Mouse (Mus musculus): ENCODE results near the gene Trim60. TPM values are rescaled to one million over a fixed set of nuclear protein-coding genes. Genes with fewer than 3 reads are reported as not detected.

The Trim60 gene
- polyA plus RNA-seq (2012; rRNA removed), result not detected in 2 replicates
- polyA plus RNA-seq (2014; fragmentation: Nextera tagmentation; extraction: Ambion mirVana), result not detected in 2 replicates

DNA sequence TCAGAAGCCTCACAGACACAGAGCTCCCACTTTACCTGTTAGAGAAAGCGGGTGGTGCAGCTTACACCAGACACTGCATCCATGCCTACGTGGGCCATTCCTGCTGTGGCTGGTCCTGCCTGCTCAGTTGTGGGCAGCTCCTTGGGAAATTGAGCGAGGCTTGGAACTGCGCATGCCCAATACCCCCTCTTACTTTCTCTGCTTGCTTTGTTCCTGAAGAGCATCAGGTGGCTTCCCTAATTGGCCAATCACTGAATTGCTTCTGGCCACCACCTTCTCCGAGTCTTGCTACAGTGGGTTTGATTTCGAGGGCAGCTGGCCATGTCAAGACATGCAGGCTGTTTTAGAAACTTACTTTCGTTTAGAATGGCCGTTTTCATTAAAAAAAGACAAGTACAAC lies at the start of gene Trim60, which contains the start of gene Trim61:
Gene Trim60, minus strand, starts transcription at position 162 of the 400 bp plus-strand sequence.
Gene Trim61, minus strand, starts transcription at position 101 of the 400 bp plus-strand sequence.
- WGBS (ENCODE audit: insufficient replicate concordance), result 67% methylated on average over 8 of the region's 8 CpGs

DNA sequence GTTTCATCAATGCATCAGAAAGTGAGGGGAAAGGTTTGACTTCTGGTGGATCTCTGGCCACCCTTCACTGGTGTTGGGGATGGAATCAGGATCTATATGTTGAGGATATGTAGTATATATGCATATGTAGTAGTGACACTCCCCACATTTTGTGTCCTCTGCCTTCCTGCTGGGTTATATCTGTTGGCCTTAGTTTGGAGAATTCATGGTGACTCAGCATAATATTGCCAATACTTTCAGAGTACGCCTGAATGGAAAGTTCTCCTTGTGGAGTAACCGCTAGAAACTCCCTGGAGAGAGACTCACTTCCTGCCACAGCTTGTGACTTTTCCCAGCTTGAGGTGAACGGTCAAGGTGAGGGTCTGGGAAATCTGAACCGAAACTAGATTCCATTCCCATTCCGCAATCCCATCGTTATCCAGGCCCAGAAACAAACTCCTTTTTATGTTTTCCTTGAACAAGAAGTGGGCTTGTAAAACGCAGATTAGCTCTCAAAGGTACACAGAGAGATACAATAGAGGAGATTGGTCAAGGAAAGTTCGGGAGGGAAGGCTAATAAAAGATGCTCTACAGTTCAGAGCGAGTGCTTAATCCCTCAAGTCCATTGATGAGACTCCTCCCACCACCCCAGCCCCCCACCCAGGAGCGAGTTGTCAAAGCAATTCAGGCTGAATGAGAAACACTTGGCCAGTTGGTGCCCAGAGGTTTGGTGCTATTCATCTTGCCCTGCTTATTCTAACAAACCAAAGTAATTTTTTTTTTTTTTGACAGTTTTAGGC lies 49.5 kb upstream of the Trim60 start:
- no peak overlapping the region for H3K9ac ChIP-seq (replicated peaks)
- WGBS (ENCODE audit: insufficient replicate concordance), result 46% methylated on average over 10 of the region's 10 CpGs
- no peak for DNase-seq (ENCODE audit: low read depth in 3 of 3, low spot score in 3 of 3)
- H3K27ac ChIP-seq, result no peak overlapping the region
- H3K27me3 ChIP-seq (ENCODE audit: control insufficient read depth, insufficient read depth, low read length), result no peaks in the 10 kb centered on the region
- H3K9me3 ChIP-seq (ENCODE audit: control insufficient read depth, low read length), result no peaks in the 10 kb centered on the region
- TF ChIP-seq CTCF (IDR thresholded peaks at IDR 0.05; ENCODE audit: low read depth), result no peak
- TF ChIP-seq EP300 (IDR thresholded peaks at IDR 0.05; ENCODE audit: low read depth), result no peak
- H3K4me1 ChIP-seq (replicated peaks; ENCODE audit: control insufficient read depth in 2 of 2, insufficient read depth in 2 of 2, low read length in 1 of 2), result no peaks in the 10 kb centered on the region
- no peak for ATAC-seq (ENCODE audit: insufficient read depth)
- H3K4me2 ChIP-seq (ENCODE audit: low read depth), result no peak overlapping the region
- H3K36me3 ChIP-seq (replicated peaks; ENCODE audit: control insufficient read depth, insufficient read depth, low read depth), result no peaks in the 10 kb centered on the region
- no peak overlapping the region for H3K4me3 ChIP-seq (ENCODE audit: insufficient read depth in 1 of 2, low read depth in 2 of 2, low read length in 2 of 2)

More for the DNA sequence above, at the start of gene Trim60, which contains the start of gene Trim61:
- Histone ChIP-seq H3K4me3 (ENCODE audit: insufficient read depth in 1 of 2, low read depth in 2 of 2, low read length in 2 of 2) (no peak within 1 kb of the TSS), H3K4me1 (replicated peaks; ENCODE audit: control insufficient read depth in 2 of 2, insufficient read depth in 2 of 2, low read length in 1 of 2) (no peaks in the 10 kb centered on the region), H3K36me3 (replicated peaks; ENCODE audit: control insufficient read depth, insufficient read depth, low read depth) (no peaks in the 10 kb centered on the region), H3K9me3 (ENCODE audit: control insufficient read depth, low read length) (no peaks in the 10 kb centered on the region), H3K27me3 (ENCODE audit: control insufficient read depth, insufficient read depth, low read length) (no peaks in the 10 kb centered on the region), H3K27ac (no peak within 1 kb of the TSS), H3K4me2 (ENCODE audit: low read depth) (no peak within 1 kb of the TSS), H3K9ac (replicated peaks) (no peak within 1 kb of the TSS)
- ATAC-seq (ENCODE audit: insufficient read depth) (no peak), DNase-seq (ENCODE audit: low read depth in 3 of 3, low spot score in 3 of 3) (no peak)
- no peak for TF ChIP-seq EP300 (IDR thresholded peaks at IDR 0.05; ENCODE audit: low read depth)
- no peak for TF ChIP-seq CTCF (IDR thresholded peaks at IDR 0.05; ENCODE audit: low read depth)

DNA sequence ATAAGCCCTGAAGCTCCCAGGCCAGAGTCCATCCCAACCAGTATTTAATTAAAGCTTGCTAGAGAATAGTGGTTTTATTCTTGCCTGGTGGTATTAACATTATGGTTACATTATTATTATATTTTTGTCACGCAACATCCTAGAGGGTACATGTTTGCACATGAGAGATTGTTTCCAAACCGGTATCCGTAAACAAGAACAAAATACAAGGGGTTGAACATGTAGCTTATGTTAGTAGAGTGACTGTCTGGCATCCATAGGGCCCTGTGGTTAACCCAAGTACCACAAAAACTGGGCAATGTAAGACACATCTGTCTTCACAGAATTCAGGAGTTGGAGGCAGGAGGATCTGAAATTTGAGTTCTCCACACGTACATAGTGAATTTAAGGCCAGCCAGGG lies 48.6 kb upstream of the Trim60 start:
- DNase-seq (ENCODE audit: low read depth in 3 of 3, low spot score in 3 of 3) (no peak), ATAC-seq (ENCODE audit: insufficient read depth) (no peak)
- Histone ChIP-seq H3K4me3 (ENCODE audit: insufficient read depth in 1 of 2, low read depth in 2 of 2, low read length in 2 of 2) (no peak overlapping the region), H3K27me3 (ENCODE audit: control insufficient read depth, insufficient read depth, low read length) (no peaks in the 10 kb centered on the region), H3K9me3 (ENCODE audit: control insufficient read depth, low read length) (no peaks in the 10 kb centered on the region), H3K9ac (replicated peaks) (no peak overlapping the region), H3K27ac (no peak overlapping the region), H3K36me3 (replicated peaks; ENCODE audit: control insufficient read depth, insufficient read depth, low read depth) (no peaks in the 10 kb centered on the region), H3K4me2 (ENCODE audit: low read depth) (no peak overlapping the region), H3K4me1 (replicated peaks; ENCODE audit: control insufficient read depth in 2 of 2, insufficient read depth in 2 of 2, low read length in 1 of 2) (no peaks in the 10 kb centered on the region)
- 69% methylated on average over 4 of the region's 4 CpGs for WGBS (ENCODE audit: insufficient replicate concordance)
- TF ChIP-seq EP300 (IDR thresholded peaks at IDR 0.05; ENCODE audit: low read depth) (no peak), CTCF (IDR thresholded peaks at IDR 0.05; ENCODE audit: low read depth) (no peak)

DNA sequence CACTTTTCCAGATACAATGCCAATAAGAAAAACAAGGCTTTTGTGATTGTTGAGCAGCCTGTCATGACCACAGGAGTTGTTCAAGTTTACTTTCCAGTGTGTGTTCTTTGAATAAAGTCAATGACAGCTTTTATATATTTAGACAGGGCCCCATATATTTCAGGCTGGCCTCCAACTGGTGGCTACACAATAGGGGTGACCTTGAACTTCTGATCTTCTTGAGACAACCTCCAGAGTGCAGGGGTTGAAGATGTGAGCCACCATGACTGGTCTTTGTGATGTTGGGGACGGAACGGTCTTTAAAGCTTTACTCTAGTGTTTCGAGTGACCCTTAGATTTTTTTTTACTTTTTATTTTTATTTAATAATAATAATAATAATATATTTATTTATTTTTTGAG lies 47.2 kb upstream of the Trim60 start:
- 79% methylated on average over 3 of the region's 3 CpGs for WGBS (ENCODE audit: insufficient replicate concordance)

DNA sequence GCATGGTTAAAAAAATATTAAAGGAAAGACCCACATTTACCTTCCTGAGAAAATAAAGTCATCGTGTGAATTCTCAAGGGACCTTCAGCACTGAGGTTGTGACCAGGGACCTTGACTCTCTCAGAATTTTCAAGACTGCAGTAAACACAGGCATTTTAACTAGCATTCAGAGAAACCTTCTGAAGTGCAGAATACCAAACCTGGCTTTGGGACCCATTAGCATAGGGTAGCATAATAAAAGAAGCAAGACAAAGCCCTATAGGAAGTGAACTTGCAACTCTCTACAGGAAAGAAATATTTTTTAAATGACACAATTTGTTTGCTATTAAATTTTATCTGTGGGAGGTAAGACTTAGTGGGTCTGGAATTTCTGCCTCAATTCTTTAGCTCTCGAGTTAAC lies 45.7 kb upstream of the Trim60 start:
- Histone ChIP-seq H3K36me3 (replicated peaks; ENCODE audit: control insufficient read depth, insufficient read depth, low read depth) (no peaks in the 10 kb centered on the region), H3K27ac (no peak overlapping the region), H3K4me3 (ENCODE audit: insufficient read depth in 1 of 2, low read depth in 2 of 2, low read length in 2 of 2) (no peak overlapping the region), H3K4me1 (replicated peaks; ENCODE audit: control insufficient read depth in 2 of 2, insufficient read depth in 2 of 2, low read length in 1 of 2) (no peaks in the 10 kb centered on the region), H3K9me3 (ENCODE audit: control insufficient read depth, low read length) (no peaks in the 10 kb centered on the region), H3K4me2 (ENCODE audit: low read depth) (no peak overlapping the region), H3K9ac (replicated peaks) (no peak overlapping the region), H3K27me3 (ENCODE audit: control insufficient read depth, insufficient read depth, low read length) (no peaks in the 10 kb centered on the region)
- no peak for ATAC-seq (ENCODE audit: insufficient read depth)
- DNase-seq (ENCODE audit: low read depth in 3 of 3, low spot score in 3 of 3), result no peak
- TF ChIP-seq EP300 (IDR thresholded peaks at IDR 0.05; ENCODE audit: low read depth) (no peak), CTCF (IDR thresholded peaks at IDR 0.05; ENCODE audit: low read depth) (no peak)
- 39% methylated on average over 2 of the region's 2 CpGs for WGBS (ENCODE audit: insufficient replicate concordance)

More for the DNA sequence above, 47.2 kb upstream of the Trim60 start:
- no peak for TF ChIP-seq CTCF (IDR thresholded peaks at IDR 0.05; ENCODE audit: low read depth)
- no peak for TF ChIP-seq EP300 (IDR thresholded peaks at IDR 0.05; ENCODE audit: low read depth)
- no peak overlapping the region for H3K27ac ChIP-seq
- H3K27me3 ChIP-seq (ENCODE audit: control insufficient read depth, insufficient read depth, low read length), result no peaks in the 10 kb centered on the region
- no peaks in the 10 kb centered on the region for H3K9me3 ChIP-seq (ENCODE audit: control insufficient read depth, low read length)
- H3K4me3 ChIP-seq (ENCODE audit: insufficient read depth in 1 of 2, low read depth in 2 of 2, low read length in 2 of 2), result no peak overlapping the region
- no peaks in the 10 kb centered on the region for H3K36me3 ChIP-seq (replicated peaks; ENCODE audit: control insufficient read depth, insufficient read depth, low read depth)
- H3K4me1 ChIP-seq (replicated peaks; ENCODE audit: control insufficient read depth in 2 of 2, insufficient read depth in 2 of 2, low read length in 1 of 2), result no peaks in the 10 kb centered on the region
- DNase-seq (ENCODE audit: low read depth in 3 of 3, low spot score in 3 of 3) (no peak), ATAC-seq (ENCODE audit: insufficient read depth) (no peak)
- H3K9ac ChIP-seq (replicated peaks), result no peak overlapping the region
- no peak overlapping the region for H3K4me2 ChIP-seq (ENCODE audit: low read depth)

Data from liver, embryonic 14.5 days (tissue).